Mouse (Mus musculus) CH12F3 (cell line): Measurements from ENCODE around the gene Olfr1315-ps1.

ENCODE experiments used
- in situ Hi-C: fragments of 300-500 bp; cut with MboI; formaldehyde crosslinking; loops from 2 replicates; pipeline ENCODE4 v1.14.3; 2020; ENCODE audit warnings: low sequenced_read_pairs

Gene Olfr1315-ps1

DNA sequence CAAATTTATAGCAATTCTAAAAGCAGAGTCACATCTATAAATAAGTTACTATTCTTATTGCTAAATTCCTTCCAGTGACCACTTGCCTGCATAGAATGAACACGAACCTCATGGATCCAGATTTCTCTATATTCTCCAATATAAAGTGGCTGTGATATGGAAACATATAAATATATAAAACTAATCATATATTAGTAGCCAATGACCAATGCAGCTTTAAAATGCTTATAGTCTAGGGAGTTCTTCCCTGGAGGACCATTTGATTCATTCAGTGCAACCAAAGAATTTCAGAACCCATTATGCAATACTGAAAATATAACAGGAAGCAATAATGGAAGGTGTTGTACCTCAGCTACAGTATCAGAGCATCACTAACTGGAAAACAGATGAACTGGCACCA is at the start of gene Olfr1315-ps1:
Olfr1315-ps1 (minus strand) TSS at position 101 of the 400 bp plus-strand sequence.
- in situ Hi-C loops: no loop called here

GRCm38 (mm10) chr2:112153898-112154297 is 38.7 kb upstream of the Olfr1315-ps1 start, which contains the start of gene Olfr1318:
TSS of gene Olfr1318 (plus strand) at chr2:112154198.
- in situ Hi-C loops: no loop called here

DNA sequence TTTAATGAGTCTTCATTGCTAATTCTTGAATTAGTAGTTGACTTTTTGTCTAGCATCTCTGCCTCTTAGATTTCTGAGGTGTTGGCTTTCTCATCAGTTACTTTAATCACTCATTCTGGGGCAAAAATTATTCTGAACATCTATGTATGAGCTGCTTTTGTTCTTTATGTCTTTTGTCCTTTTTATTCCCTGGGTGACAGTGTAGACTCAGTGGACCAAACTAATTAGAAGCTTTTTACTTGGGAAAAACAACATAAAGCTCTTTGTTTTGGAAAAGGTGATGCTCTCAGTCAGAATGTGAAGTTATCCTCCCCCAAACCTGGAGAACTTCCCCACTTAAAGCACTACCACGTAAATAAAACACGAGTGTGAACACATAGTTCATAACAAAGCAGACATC is 24.8 kb upstream of the Olfr1315-ps1 start, which contains the start of gene Olfr1317:
Olfr1317 (plus strand) TSS at position 301 of the 400 bp plus-strand sequence.
- in situ Hi-C loops: no loop called here

- in situ Hi-C loops: no loop called here
Observed at GRCm38 (mm10) chr2:112134877-112135276, 19.6 kb upstream of the Olfr1315-ps1 start, which contains the start of gene Olfr1316. TSS of gene Olfr1316 (minus strand) at chr2:112134977.

DNA sequence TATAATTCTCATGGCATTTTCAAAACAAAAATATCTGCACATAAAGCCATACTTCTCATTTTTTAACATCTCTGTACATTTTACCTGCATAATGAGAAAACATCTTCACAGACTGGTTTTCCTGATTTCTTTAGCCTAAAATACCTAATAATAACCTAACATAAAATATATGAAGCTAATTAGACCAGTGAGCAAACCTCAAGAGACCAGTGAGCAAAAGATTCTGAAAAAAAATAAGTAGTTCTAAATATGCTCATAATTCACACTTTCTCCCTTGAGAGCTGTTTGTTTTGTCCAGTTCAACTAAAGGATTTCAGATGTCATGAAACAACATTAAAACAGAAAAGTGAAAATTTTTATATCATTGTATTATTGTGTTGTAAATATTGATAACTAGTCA is 18.6 kb downstream of the Olfr1315-ps1 start, which contains the start of gene Olfr1314:
Olfr1314 (minus strand) TSS at position 101 of the 400 bp plus-strand sequence.
- in situ Hi-C loops: no loop called here

DNA sequence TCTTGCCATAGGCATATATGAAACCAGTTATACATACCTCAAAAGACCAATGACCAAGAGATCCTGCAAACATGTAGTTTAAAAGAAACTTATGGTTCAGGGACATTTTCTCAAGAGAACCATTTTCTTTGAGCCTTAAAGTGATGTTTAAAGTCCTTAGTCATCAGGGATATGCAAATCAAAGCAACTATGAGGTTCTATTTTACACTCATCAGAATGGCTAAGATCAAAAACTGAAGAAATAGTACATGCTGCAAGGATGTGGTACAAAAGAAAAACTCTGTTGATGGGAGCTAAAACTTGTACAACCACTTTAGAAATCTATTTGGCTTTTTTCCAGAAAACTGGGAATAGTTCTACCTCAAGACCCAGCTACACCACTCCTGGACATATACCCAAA is 37.5 kb downstream of the Olfr1315-ps1 start, which contains the start of gene Olfr1313:
Olfr1313 (minus strand) TSS at position 101 of the 400 bp plus-strand sequence.
- in situ Hi-C loops: no loop called here
